Mouse (Mus musculus) left cerebral cortex, adult 9 months (tissue): ENCODE data around the gene Soga3.

Experiments used
- DNase-seq, 2 experiments: peaks; one replicate each; pipeline ENCODE4 v3.0.0; 2022; ENCODE audit warnings: low spot score in 2 of 2

Gene Soga3

DNA sequence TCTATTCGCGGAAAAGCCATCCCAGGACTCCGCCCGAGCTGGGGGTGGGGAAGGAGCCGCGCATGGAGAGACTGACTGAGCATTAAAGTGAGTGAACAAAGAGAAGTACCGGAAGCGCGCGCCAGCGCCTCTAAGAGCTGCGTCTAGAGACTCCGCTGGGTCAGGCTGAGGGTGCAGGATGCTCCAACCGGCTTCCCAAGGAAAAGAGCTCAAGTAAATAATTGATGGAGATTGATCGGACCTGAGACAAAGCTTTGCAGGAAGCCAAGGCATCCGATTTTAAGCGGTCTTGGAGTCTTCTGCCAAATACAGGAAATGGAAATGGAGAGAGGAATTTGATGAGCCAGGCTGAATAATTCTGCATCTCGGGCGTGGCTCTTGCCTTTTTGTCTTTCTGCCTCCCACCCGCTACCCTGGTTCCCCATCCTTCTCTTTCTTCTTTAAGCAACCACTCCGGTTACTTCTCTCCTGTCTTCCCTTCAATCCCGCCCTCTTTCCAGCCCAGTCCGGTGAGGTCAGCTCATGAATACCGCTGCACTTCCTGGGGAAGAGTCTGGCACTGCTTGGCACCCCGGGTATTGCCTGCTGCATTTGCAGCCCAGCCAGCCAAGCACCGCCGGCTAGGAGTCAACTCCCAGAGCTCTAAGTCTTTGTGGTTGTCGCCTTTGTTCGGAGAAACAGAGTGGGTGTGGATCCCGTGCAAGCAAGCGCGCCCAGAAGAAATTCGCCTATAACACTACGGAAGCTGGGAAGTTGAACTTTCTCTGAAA lies at the start of gene Soga3:
TSS of gene Soga3 (plus strand) at position 274 of the 770 bp plus-strand sequence.
- peak in 1 of 2 experiments; percentile 69 for DNase-seq

DNA sequence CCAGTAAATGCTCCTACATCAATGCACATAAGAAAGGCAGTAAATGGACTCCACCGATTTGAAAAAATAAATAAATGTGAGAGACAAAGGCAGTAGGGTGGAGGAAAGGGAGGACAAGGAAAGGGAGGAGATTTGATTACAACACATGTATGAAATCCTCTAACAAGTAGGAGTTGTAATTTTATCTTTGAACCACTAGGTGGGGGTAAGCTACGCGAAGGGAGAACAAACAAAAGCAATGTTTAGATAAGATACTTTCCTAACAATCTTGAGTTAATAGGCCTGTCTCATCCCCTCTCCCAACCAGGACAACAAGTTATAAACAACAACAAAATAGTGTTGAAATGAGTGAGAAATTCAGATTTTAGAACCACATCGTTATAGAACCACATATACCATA lies 36.7 kb upstream of the Soga3 start:
- peak in 1 of 2 experiments; percentile 2 for DNase-seq

GRCm38 (mm10) chr10:29142556-29143105 lies 1.0 kb upstream of the Soga3 start:
- no peak for DNase-seq

GRCm38 (mm10) chr10:29144612-29145405 lies 1.2 kb downstream of the Soga3 start:
- no peak for DNase-seq

DNA sequence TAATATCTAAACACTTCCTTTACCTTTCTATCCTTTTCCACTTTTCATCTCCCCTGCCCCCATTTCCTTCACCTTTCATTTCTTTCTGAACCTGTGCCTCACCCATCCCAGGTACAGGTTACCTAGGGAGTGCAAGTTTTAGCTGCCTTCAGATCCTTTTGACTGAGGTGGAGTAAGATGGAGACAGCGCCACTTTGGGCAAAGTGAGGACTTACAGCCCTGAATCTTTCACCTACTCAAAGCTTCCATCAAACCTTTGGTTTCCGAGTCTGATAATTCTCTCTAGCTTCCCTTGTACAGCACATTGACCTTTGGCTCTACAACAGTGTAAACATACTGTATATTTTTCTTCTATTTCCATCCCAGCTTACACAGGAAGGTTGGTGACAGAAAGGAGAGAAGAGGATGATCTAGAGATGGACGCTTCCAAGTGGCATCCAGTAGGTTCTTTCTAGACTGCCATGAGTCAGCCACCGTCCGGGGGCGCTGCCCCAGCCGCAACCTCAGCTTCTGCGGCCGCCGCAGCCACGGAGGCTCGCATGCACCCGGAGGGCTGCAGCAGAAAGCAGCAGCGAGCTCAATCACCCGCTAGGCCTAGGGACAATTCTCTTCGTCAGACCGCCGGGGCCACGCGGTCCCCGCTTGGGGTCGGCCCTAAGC lies 2.7 kb downstream of the Soga3 start:
- DNase-seq = no peak

DNA sequence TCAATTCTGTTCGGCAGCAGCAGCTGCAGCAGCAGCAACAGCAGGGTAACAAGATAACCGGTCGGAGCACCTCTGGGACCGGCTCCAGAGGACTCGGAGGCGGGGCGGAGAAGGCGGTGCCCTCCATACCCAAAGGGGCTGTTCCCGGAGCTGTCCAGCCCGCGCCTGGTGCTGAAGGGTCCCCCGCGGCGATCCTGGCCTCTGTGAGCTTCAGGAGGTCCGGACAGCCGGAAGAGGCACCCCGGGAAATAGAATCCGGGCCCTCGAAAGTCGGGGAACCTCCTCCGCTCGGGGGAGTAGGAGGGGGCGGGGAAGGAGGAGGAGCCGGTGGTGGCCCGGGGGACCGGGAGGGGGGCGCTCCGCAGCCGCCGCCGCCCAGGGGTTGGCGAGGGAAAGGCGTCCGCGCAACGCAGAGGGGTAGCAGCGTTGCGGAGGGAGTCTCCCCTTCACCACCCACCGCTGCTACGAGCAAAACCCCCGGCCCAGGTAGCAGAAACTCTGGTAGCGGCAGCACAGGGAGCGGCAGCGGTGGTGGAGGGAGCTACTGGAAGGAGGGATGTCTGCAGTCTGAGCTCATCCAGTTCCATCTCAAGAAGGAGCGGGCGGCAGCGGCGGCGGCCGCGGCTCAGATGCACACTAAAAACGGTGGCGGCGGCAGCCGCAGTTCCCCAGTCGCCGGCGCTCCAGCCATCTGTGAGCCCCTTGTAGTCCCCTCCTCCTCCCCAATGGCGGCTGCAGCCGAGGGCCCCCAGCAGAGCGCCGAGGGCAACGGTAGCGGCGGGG lies 3.4 kb downstream of the Soga3 start:
- DNase-seq = peak; percentile 53 to 77

GRCm38 (mm10) chr10:29147641-29147990 lies 4.0 kb downstream of the Soga3 start:
- no peak for DNase-seq

- DNase-seq = peak; percentile 48 to 83
Measured at GRCm38 (mm10) chr10:29148076-29148475, 4.4 kb downstream of the Soga3 start.

DNA sequence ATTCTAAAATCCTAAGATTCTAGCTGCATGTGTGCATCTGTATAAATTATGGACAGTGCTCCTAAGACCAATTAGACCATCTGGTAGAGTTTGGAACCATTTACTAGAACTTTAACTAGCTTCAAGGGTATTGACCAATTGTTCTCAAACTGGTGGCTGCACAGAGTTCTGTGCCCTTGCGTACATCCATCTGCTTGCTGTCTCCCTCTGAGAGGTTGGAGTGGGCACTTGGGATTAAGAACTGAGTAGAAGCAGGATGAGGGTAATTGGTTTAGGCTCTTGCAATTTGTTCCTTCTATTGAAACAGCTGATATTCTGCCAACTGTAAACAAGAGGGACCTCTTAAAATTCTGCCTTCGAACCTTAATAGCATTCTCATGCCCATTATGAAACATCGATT lies 11.7 kb downstream of the Soga3 start:
- DNase-seq = no peak

GRCm38 (mm10) chr10:29161664-29162063 lies 18.0 kb downstream of the Soga3 start:
- no peak for DNase-seq

GRCm38 (mm10) chr10:29173778-29174177 lies 30.1 kb downstream of the Soga3 start:
- no peak for DNase-seq

DNA sequence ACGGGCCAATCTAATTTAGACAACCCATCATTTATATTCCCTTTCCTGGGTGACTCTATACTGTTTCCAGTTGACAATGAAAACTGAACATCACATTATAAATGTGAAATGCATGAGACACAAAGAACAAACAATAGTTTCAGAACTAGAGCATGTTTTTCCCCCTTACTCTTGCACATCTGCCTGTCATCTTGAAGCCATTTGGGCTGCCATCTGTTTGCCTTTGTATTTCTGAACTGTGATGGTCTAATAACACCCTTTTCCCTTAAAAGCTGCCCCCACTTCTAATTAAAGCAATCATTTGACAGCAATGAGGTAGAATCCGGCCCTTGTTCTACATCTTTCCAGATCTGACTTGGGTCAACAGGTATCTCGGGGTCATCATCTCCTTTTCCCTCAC lies 32.0 kb downstream of the Soga3 start:
- no peak for DNase-seq

GRCm38 (mm10) chr10:29176881-29177280 lies 33.2 kb downstream of the Soga3 start:
- DNase-seq = peak in 1 of 2 experiments; percentile 60

DNA sequence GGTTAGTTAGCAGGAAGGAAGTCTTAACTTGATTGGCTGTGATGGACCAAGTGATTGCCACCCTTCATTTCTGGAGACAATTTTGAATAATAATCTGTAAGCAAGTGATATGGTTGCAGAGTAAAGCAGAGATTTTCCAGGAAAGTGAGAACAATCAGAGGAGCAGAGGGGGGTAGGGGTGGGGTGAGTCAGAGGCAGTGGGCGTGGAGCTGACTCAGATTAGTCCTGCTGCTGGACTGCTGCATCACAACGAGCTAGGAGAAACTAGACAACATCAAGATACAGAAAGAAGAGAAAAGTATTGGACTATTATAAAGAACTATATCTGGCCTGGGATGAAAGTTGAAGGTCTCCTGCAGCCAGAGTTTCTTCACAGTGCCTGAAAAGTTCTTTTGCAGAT lies 34.4 kb downstream of the Soga3 start:
- peak in 1 of 2 experiments; percentile 67 for DNase-seq

GRCm38 (mm10) chr10:29180210-29180609 lies 36.6 kb downstream of the Soga3 start:
- DNase-seq = no peak

DNA sequence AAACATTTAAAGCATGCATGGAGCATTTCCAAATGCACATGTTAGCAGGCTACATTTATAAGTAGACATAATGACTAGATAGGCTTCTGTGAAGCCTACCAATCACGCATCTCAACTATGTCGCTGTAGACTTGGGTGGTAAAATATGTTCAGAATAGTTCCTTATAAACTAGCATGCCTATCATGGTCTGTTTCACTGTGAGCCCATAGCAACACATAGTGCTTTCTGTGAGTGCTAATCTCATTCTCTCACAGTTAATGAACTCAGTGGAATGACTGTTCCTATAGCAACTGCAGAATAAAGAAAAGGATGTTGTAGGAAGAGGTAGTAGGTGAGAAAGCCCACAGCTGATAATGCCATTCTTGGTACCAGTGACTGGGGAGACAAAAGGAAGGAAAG lies 37.4 kb downstream of the Soga3 start:
- DNase-seq = no peak

DNA sequence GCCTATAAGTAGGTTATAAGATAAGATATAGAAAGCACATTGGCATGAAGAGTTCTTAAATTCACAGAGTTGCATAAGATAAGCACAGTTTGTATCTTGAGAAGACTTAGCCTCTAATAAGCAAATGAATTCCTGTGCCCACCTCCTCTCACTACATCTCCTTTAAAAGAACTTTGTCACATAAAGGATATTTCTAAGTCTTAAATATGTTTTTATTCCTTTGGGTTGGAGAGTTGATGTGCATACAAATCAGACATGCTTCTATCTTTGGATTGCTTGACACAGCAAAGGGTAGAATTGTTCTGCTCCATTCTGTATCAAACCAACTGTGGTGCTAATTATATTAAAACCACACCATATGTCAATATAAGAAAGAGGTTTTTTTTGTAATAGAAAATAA lies 50.1 kb downstream of the Soga3 start:
- DNase-seq = no peak

GRCm38 (mm10) chr10:29196811-29197210 lies 53.2 kb downstream of the Soga3 start:
- no peak for DNase-seq

GRCm38 (mm10) chr10:29198642-29199041 lies 55.0 kb downstream of the Soga3 start, which contains the start of gene Gm49353:
Gene Gm49353 (plus strand): TSS chr10:29198954.
- no peak for DNase-seq

DNA sequence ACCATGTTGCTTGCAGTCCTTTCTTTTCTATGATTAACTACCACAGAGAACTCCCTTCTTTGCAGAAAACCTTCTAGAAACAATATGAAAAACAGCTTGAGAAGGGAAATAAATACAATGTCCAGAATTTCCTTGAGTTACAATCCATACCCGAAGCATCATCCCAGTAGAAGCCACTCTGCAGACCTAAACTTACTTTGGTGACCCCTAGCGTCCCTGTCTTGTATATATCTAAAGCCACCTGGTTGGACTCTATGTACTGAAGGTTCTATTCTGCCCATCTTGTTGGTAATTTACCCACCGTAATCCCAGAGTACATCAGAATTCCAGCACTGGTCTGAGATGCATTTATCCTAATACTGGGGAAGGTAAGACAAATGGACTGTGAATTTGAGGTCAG lies 56.2 kb downstream of the Soga3 start:
- DNase-seq = no peak

- no peak for DNase-seq
Measured at GRCm38 (mm10) chr10:29200609-29201008, 57.0 kb downstream of the Soga3 start.
